Mouse (Mus musculus): ENCODE data around the gene Lsm12.

The Lsm12 gene

GRCm38 (mm10) chr11:102184646-102185495 is at the start of gene Lsm12:
Gene Lsm12, minus strand, starts transcription at chr11:102185296.
- peak; percentile 96 to 98 for DNase-seq (ENCODE audit: inconsistent age in 2 of 2, low spot score in 1 of 2)

- DNase-seq (ENCODE audit: inconsistent age in 2 of 2, low spot score in 1 of 2), result peak; percentile 98 to 99
Observed at GRCm38 (mm10) chr11:102230006-102230741, 45.1 kb upstream of the Lsm12 start, which contains the start of gene Hdac5. Gene Hdac5, minus strand, starts transcription at chr11:102230166.

- DNase-seq (ENCODE audit: inconsistent age in 2 of 2, low spot score in 1 of 2), result peak; percentile 54 to 75
Observed at GRCm38 (mm10) chr11:102229331-102229953, 44.3 kb upstream of the Lsm12 start.

- no peak for DNase-seq (ENCODE audit: inconsistent age in 2 of 2, low spot score in 1 of 2)
Observed at GRCm38 (mm10) chr11:102228646-102229268, 43.7 kb upstream of the Lsm12 start.

- DNase-seq (ENCODE audit: inconsistent age in 2 of 2, low spot score in 1 of 2), result no peak
Observed at GRCm38 (mm10) chr11:102228191-102228545, 43.1 kb upstream of the Lsm12 start.

GRCm38 (mm10) chr11:102227270-102228190 is 42.4 kb upstream of the Lsm12 start:
- DNase-seq (ENCODE audit: inconsistent age in 2 of 2, low spot score in 1 of 2), result peak in 1 of 2 experiments; percentile 36

GRCm38 (mm10) chr11:102226067-102226978 is 41.2 kb upstream of the Lsm12 start:
- DNase-seq (ENCODE audit: inconsistent age in 2 of 2, low spot score in 1 of 2), result peak in 1 of 2 experiments; percentile 33

- no peak for DNase-seq (ENCODE audit: inconsistent age in 2 of 2, low spot score in 1 of 2)
Observed at GRCm38 (mm10) chr11:102225221-102225620, 40.1 kb upstream of the Lsm12 start.

GRCm38 (mm10) chr11:102224686-102225085 is 39.6 kb upstream of the Lsm12 start:
- peak; percentile 77 to 90 for DNase-seq (ENCODE audit: inconsistent age in 2 of 2, low spot score in 1 of 2)

- peak in 1 of 2 experiments; percentile 75 for DNase-seq (ENCODE audit: inconsistent age in 2 of 2, low spot score in 1 of 2)
Observed at GRCm38 (mm10) chr11:102223166-102223565, 38.1 kb upstream of the Lsm12 start.

GRCm38 (mm10) chr11:102221954-102222351 is 36.9 kb upstream of the Lsm12 start:
- peak in 1 of 2 experiments; percentile 69 for DNase-seq (ENCODE audit: inconsistent age in 2 of 2, low spot score in 1 of 2)

GRCm38 (mm10) chr11:102221243-102221953 is 36.3 kb upstream of the Lsm12 start:
- no peak for DNase-seq (ENCODE audit: inconsistent age in 2 of 2, low spot score in 1 of 2)

- peak; percentile 51 to 75 for DNase-seq (ENCODE audit: inconsistent age in 2 of 2, low spot score in 1 of 2)
Observed at GRCm38 (mm10) chr11:102220451-102220850, 35.4 kb upstream of the Lsm12 start.

- DNase-seq (ENCODE audit: inconsistent age in 2 of 2, low spot score in 1 of 2), result peak; percentile 79 to 89
Observed at GRCm38 (mm10) chr11:102219994-102220346, 34.9 kb upstream of the Lsm12 start.

GRCm38 (mm10) chr11:102219247-102219993 is 34.3 kb upstream of the Lsm12 start:
- DNase-seq (ENCODE audit: inconsistent age in 2 of 2, low spot score in 1 of 2), result peak in 1 of 2 experiments; percentile 46

GRCm38 (mm10) chr11:102218783-102219182 is 33.7 kb upstream of the Lsm12 start:
- DNase-seq (ENCODE audit: inconsistent age in 2 of 2, low spot score in 1 of 2), result peak; percentile 97 to 98

GRCm38 (mm10) chr11:102217876-102218430 is 32.9 kb upstream of the Lsm12 start:
- no peak for DNase-seq (ENCODE audit: inconsistent age in 2 of 2, low spot score in 1 of 2)

Measured in adrenal gland, adult (tissue).